ENCODE assay signal across 18 mouse cellular contexts in the genomic region with DNA sequence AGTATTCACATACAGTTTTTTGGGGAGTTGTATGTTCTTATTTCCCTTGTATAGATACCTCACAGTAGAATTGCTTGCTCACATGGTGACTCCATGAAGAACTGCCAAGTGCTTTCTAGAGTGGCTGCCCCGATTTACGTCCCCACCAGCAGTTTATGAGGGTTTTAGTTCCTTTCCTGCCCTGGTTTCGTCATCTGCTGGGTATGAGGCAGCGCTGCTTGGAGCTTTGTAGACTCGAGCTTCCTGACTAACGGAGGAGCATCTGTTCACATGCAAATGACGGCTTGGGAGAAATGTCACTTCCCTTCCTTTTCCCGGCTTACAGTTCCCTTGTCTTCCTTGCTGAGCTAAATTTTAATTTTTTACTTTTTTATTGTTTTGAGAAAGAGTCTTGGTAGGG. TPM values are rescaled to one million over a fixed set of nuclear protein-coding genes. Genes with fewer than 3 reads are reported as not detected.
DNase-seq lines count a peak whose midpoint lies in the region; ATAC-seq lines count a peak whose summit lies in the region.
"Had no signal": no experiment of that assay in that cellular context is flagged by ENCODE, and none has a peak within 500 bp of the region (broad histone marks: within the 10 kb centered on the region; RNA-seq: fewer than 3 reads in every experiment).

No protein-coding gene starts in this region.

- H3K4me3 ChIP-seq in forebrain, embryonic 14.5 days (ENCODE audit: low read depth, low read length) = no peak overlapping the region
- no peak overlapping the region for H3K4me3 ChIP-seq in forebrain, embryonic 12.5 days (replicated peaks)
- no peak overlapping the region for H3K4me3 ChIP-seq in kidney, embryonic 14.5 days (ENCODE audit: low read length)
- no peak overlapping the region for H3K4me3 ChIP-seq in hindbrain, embryonic 10.5 days
- H3K4me3 ChIP-seq: embryonic facial prominence, embryonic 10.5 days; heart, embryonic 15.5 days; hindbrain, embryonic 15.5 days had no signal

- no peak for ATAC-seq in forebrain, embryonic 14.5 days
- no peak for ATAC-seq in forebrain, embryonic 12.5 days (ENCODE audit: low FRiP score)
- ATAC-seq in kidney, embryonic 14.5 days (ENCODE audit: low FRiP score, low TSS enrichment) = no peak
- peak; percentile 73 for ATAC-seq in megakaryocyte progenitor cell, adult 5-6 weeks (replicated peaks; ENCODE audit: poor library complexity)
- ATAC-seq: liver, postnatal 0 days; midbrain, embryonic 16.5 days had no signal

- H3K36me3 ChIP-seq in forebrain, embryonic 14.5 days (ENCODE audit: control insufficient read depth, insufficient read depth, low read length) = no peaks in the 10 kb centered on the region
- no peaks in the 10 kb centered on the region for H3K36me3 ChIP-seq in forebrain, embryonic 12.5 days (replicated peaks)
- no peaks in the 10 kb centered on the region for H3K36me3 ChIP-seq in kidney, embryonic 14.5 days (ENCODE audit: control insufficient read depth, insufficient read depth, low read length)
- H3K36me3 ChIP-seq in hindbrain, embryonic 10.5 days = no peaks in the 10 kb centered on the region
- H3K36me3 ChIP-seq: heart, embryonic 15.5 days; hindbrain, embryonic 15.5 days had no signal

- no peaks in the 10 kb centered on the region for H3K27me3 ChIP-seq in forebrain, embryonic 14.5 days (replicated peaks; ENCODE audit: control insufficient read depth, insufficient read depth, low read length)
- H3K27me3 ChIP-seq in forebrain, embryonic 12.5 days = no peaks in the 10 kb centered on the region
- H3K27me3 ChIP-seq in kidney, embryonic 14.5 days (ENCODE audit: control insufficient read depth, insufficient read depth, low read length) = no peaks in the 10 kb centered on the region
- no peaks in the 10 kb centered on the region for H3K27me3 ChIP-seq in hindbrain, embryonic 10.5 days (ENCODE audit: insufficient read depth, poor library complexity, severe bottlenecking)
- H3K27me3 ChIP-seq: heart, embryonic 15.5 days; hindbrain, embryonic 15.5 days had no signal

- no peaks in the 10 kb centered on the region for H3K9me3 ChIP-seq in forebrain, embryonic 14.5 days (replicated peaks; ENCODE audit: control insufficient read depth, low read length)
- no peaks in the 10 kb centered on the region for H3K9me3 ChIP-seq in forebrain, embryonic 12.5 days
- no peaks in the 10 kb centered on the region for H3K9me3 ChIP-seq in kidney, embryonic 14.5 days (ENCODE audit: control insufficient read depth, low read length)
- no peaks in the 10 kb centered on the region for H3K9me3 ChIP-seq in hindbrain, embryonic 10.5 days
- H3K9me3 ChIP-seq: embryonic facial prominence, embryonic 10.5 days; heart, embryonic 15.5 days; hindbrain, embryonic 15.5 days had no signal

- H3K27ac ChIP-seq in forebrain, embryonic 14.5 days (ENCODE audit: low read depth, low read length) = no peak overlapping the region
- no peak overlapping the region for H3K27ac ChIP-seq in forebrain, embryonic 12.5 days
- no peak overlapping the region for H3K27ac ChIP-seq in kidney, embryonic 14.5 days (ENCODE audit: low read depth, low read length)
- no peak overlapping the region for H3K27ac ChIP-seq in hindbrain, embryonic 10.5 days
- H3K27ac ChIP-seq: embryonic facial prominence, embryonic 10.5 days; heart, embryonic 15.5 days; hindbrain, embryonic 15.5 days had no signal

- H3K9ac ChIP-seq in forebrain, embryonic 14.5 days (ENCODE audit: low read length) = no peak overlapping the region
- H3K9ac ChIP-seq in forebrain, embryonic 12.5 days = no peak overlapping the region
- no peak overlapping the region for H3K9ac ChIP-seq in kidney, embryonic 14.5 days (ENCODE audit: low read depth, low read length)
- H3K9ac ChIP-seq: heart, embryonic 15.5 days; hindbrain, embryonic 15.5 days; liver, postnatal 0 days had no signal

- peaks cover 8% of the 10 kb centered on the region for H3K4me1 ChIP-seq in forebrain, embryonic 14.5 days (ENCODE audit: control insufficient read depth, insufficient read depth, low read length)
- H3K4me1 ChIP-seq in forebrain, embryonic 12.5 days = peaks cover 14% of the 10 kb centered on the region
- H3K4me1 ChIP-seq in kidney, embryonic 14.5 days (ENCODE audit: control insufficient read depth, insufficient read depth, low read length) = peaks cover 16% of the 10 kb centered on the region
- peaks cover 14% of the 10 kb centered on the region for H3K4me1 ChIP-seq in hindbrain, embryonic 10.5 days (replicated peaks)

- 19% methylated on average over 8 of the region's 8 CpGs for WGBS in forebrain, embryonic 14.5 days
- WGBS in forebrain, embryonic 12.5 days = 32% methylated on average over 8 of the region's 8 CpGs
- 41% methylated on average over 8 of the region's 8 CpGs for WGBS in kidney, embryonic 14.5 days
- whole genome bisulfite sequencing in hindbrain, embryonic 10.5 days = 41% methylated on average over 8 of the region's 8 CpGs

- DNase-seq in forebrain, embryonic 14.5 days (ENCODE audit: low spot score) = peak; percentile 64
- DNase-seq in kidney, postnatal 10 days = peak; percentile 42
- DNase-seq in right cerebral cortex, adult 2 months (ENCODE audit: low spot score in 2 of 2) = peak; percentile 44 to 51
- no peak for DNase-seq in right cerebral cortex, postnatal 36 days (ENCODE audit: low spot score in 2 of 2)
- DNase-seq in hindbrain, embryonic 10.5 days (ENCODE audit: low spot score) = no peak
- DNase-seq: adrenal gland, adult 2 months; cerebellum, adult 9-10 months; heart, adult 11 months; kidney, adult 9 months; liver, postnatal 0 days; thymus, adult 18-20 months had no signal

- H3K4me2 ChIP-seq in forebrain, embryonic 14.5 days (ENCODE audit: low read length) = no peak overlapping the region
- H3K4me2 ChIP-seq in forebrain, embryonic 12.5 days = no peak overlapping the region
- H3K4me2 ChIP-seq in kidney, embryonic 14.5 days (replicated peaks; ENCODE audit: low read depth, low read length) = no peak overlapping the region
- H3K4me2 ChIP-seq: heart, embryonic 15.5 days; hindbrain, embryonic 15.5 days had no signal

RNA-seq across cellular contexts. Expression of gene Sik3, which starts 15.4 kb away (rescaled TPM):
- polyA plus RNA-seq in forebrain, embryonic 14.5 days (2014; fragmentation: Nextera tagmentation; extraction: Ambion mirVana) = 5.0 and 5.7 TPM in 2 replicates
- polyA plus RNA-seq in forebrain, embryonic 12.5 days (2016; fragmentation: Nextera tagmentation; extraction: Ambion mirVana) = 5.9 and 9.8 TPM in 2 replicates
- polyA plus RNA-seq in kidney, embryonic 14.5 days (2014; fragmentation: Nextera tagmentation; extraction: Ambion mirVana) = 10.1 and 11.2 TPM in 2 replicates
- 24.3 and 26.8 TPM in 2 replicates for total RNA-seq in megakaryocyte progenitor cell, adult 5-6 weeks (2015)
- 13.3 and 15.2 TPM in 2 replicates for total RNA-seq in megakaryocyte progenitor cell, adult 5-6 weeks (2017)
- 6.1 and 7.1 TPM in 2 replicates for polyA plus RNA-seq in hindbrain, embryonic 10.5 days (2016; fragmentation: Nextera tagmentation; extraction: Ambion mirVana)

RNA-seq across cellular contexts. Expression of gene Pafah1b2, which starts 15.5 kb away (rescaled TPM):
- polyA plus RNA-seq in forebrain, embryonic 14.5 days (2014; fragmentation: Nextera tagmentation; extraction: Ambion mirVana) = 314 and 359 TPM in 2 replicates
- 298 and 341 TPM in 2 replicates for polyA plus RNA-seq in forebrain, embryonic 12.5 days (2016; fragmentation: Nextera tagmentation; extraction: Ambion mirVana)
- polyA plus RNA-seq in kidney, embryonic 14.5 days (2014; fragmentation: Nextera tagmentation; extraction: Ambion mirVana) = 125 and 177 TPM in 2 replicates
- 50.8 and 60.9 TPM in 2 replicates for total RNA-seq in megakaryocyte progenitor cell, adult 5-6 weeks (2015)
- 111 and 112 TPM in 2 replicates for total RNA-seq in megakaryocyte progenitor cell, adult 5-6 weeks (2017)
- polyA plus RNA-seq in hindbrain, embryonic 10.5 days (2016; fragmentation: Nextera tagmentation; extraction: Ambion mirVana) = 275 and 282 TPM in 2 replicates

Comparison
In these comparisons a context has a peak if more than half of its experiments do, and no peak if none do; other contexts are left out.
1. DNase-seq: peak in forebrain, embryonic 14.5 days (single experiment), kidney, postnatal 10 days (single experiment) and right cerebral cortex, adult 2 months (2 of 2); none in right cerebral cortex, postnatal 36 days (0 of 2) and hindbrain, embryonic 10.5 days (single experiment).